Mouse (Mus musculus): ENCODE data around the gene Pex14.
A peak's percentile ranks its signal among the peaks of the same experiment; 100 is the strongest.

- peak; percentile 58 for TF ChIP-seq CTCF (IDR thresholded peaks at IDR 0.05)
- TF ChIP-seq POLR2A (IDR thresholded peaks at IDR 0.05; ENCODE audit: insufficient read depth, low read depth, low read length): no peak
Observed at GRCm38 (mm10) chr4:149060621-149061431, 38.9 kb downstream of the Pex14 start.

Data from heart, adult 2 months (tissue).